Mouse (Mus musculus) liver, adult 2 months (tissue): ENCODE results near the gene Cchcr1. TPM values are rescaled to one million over a fixed set of nuclear protein-coding genes. Genes with fewer than 3 reads are reported as not detected.
"Not testable (repeated sequence)": the region's sequence is repeated elsewhere in the genome, so short reads cannot be mapped to it uniquely, and the experiment has no call there.

ENCODE experiments used
- DNase-seq: peaks from one replicate; pipeline ENCODE4 v3.0.0-alpha.2; 2011; ENCODE audit warnings: low read depth, low spot score; ENCODE audit errors: extremely low read depth
- H3K27ac ChIP-seq: fragments of 200-500 bp; replicated peaks from 2 replicates; pipeline ENCODE4 v1.5.1; 2012; ENCODE audit warnings: low read depth, mild to moderate bottlenecking, control low read depth, inconsistent platforms, low read length; ENCODE audit not compliant: insufficient read depth
- H3K27me3 ChIP-seq: fragments of 200-500 bp; 2 replicates; pipeline ENCODE4 v1.6.1; 2012; ENCODE audit warnings: mild to moderate bottlenecking, moderate library complexity, low read length, inconsistent platforms; ENCODE audit not compliant: control insufficient read depth, insufficient read depth
- H3K36me3 ChIP-seq: fragments of 200-500 bp; 2 replicates; pipeline ENCODE4 v1.6.1; 2012; ENCODE audit warnings: low read length, inconsistent platforms; ENCODE audit not compliant: control insufficient read depth, insufficient read depth
- H3K4me1 ChIP-seq: fragments of 200-500 bp; 2 replicates; pipeline ENCODE4 v1.6.1; 2011; ENCODE audit warnings: low read length; ENCODE audit not compliant: control insufficient read depth, insufficient read depth
- H3K4me3 ChIP-seq: fragments of 200-500 bp; 2 replicates; pipeline ENCODE4 v1.5.1; 2011; ENCODE audit warnings: low read depth, mild to moderate bottlenecking, control low read depth, low read length, moderate library complexity; ENCODE audit not compliant: insufficient read depth
- H3K79me2 ChIP-seq: fragments of 200-500 bp; 2 replicates; pipeline ENCODE4 v1.6.1; 2012; ENCODE audit warnings: inconsistent platforms, mild to moderate bottlenecking, low read length, moderate library complexity; ENCODE audit not compliant: control insufficient read depth, insufficient read depth
- H3K9ac ChIP-seq: fragments of 200-500 bp; 2 replicates; pipeline ENCODE4 v1.6.1; 2012; ENCODE audit warnings: low read depth, mild to moderate bottlenecking, control low read depth, inconsistent platforms, low read length
- CTCF ChIP-seq: fragments of 200-500 bp; IDR thresholded peaks from 2 replicates; pipeline ENCODE4 v1.5.1; 2011; ENCODE audit warnings: low read depth, low read length, control low read depth
- POLR2A ChIP-seq: fragments of 200-500 bp; IDR thresholded peaks from 2 replicates; pipeline ENCODE4 v1.6.1; 2011; ENCODE audit warnings: low read length, control low read depth; ENCODE audit not compliant: insufficient read depth; ENCODE audit errors: extremely low read depth
- WGBS: fragments of 180-500 bp; shearing (Covaris S2); methylation state at CpG from one replicate; pipeline ENCODE4 v1.1.7; 2018; 5-methylcytosine and 5-hydroxymethylcytosine counted together
- polyA plus RNA-seq: library from polyadenylated mRNA; depleted of rRNA; stranded (reverse); fragments of >200 nt; gene quantifications from 2 replicates; pipeline ENCODE4 v1.2.3, GENCODE M21; 2012; rRNA removed
- total RNA-seq: library from RNA; depleted of rRNA; stranded (reverse); fragments of >200 nt; gene quantifications from 2 replicates; pipeline ENCODE4 v1.2.3, GENCODE M21; 2014; rRNA removed

Gene Cchcr1
- 1.4 and 1.9 TPM in 2 replicates for total RNA-seq
- 1.9 and 2.1 TPM in 2 replicates for polyA plus RNA-seq

- no peak within 1 kb of the TSS for H3K27ac ChIP-seq
- H3K9ac ChIP-seq, result peak within 1 kb of the TSS; percentile 51
- H3K4me3 ChIP-seq, result peak within 1 kb of the TSS; percentile 74
- no peaks in the 10 kb centered on the region for H3K79me2 ChIP-seq
- H3K4me1 ChIP-seq, result peaks cover 4% of the 10 kb centered on the region
- no peaks in the 10 kb centered on the region for H3K36me3 ChIP-seq
- no peaks in the 10 kb centered on the region for H3K27me3 ChIP-seq
- under 1% methylated on average over 66 of the region's 67 CpGs for WGBS
- no peak for TF ChIP-seq CTCF
- TF ChIP-seq POLR2A, result no peak
- peak; percentile 92 for DNase-seq
These were observed at the start of gene Cchcr1, which contains the start of gene Tcf19 for GRCm38 (mm10) chr17:35516652-35517500. Gene Cchcr1 (plus strand): TSS chr17:35517100. Gene Tcf19 (minus strand): TSS chr17:35516824.

GRCm38 (mm10) chr17:35468936-35469335, 48.0 kb upstream of the Cchcr1 start:
- 65% methylated on average over 3 of the region's 3 CpGs for WGBS

GRCm38 (mm10) chr17:35469842-35470751, 46.8 kb upstream of the Cchcr1 start, which contains the start of gene H2-Q10:
Gene H2-Q10 (plus strand): TSS chr17:35470089.
- H3K9ac ChIP-seq, result peak within 1 kb of the TSS; percentile 70
- peaks cover 5% of the 10 kb centered on the region for H3K4me1 ChIP-seq
- no peaks in the 10 kb centered on the region for H3K27me3 ChIP-seq
- peak within 1 kb of the TSS; percentile 98 for H3K27ac ChIP-seq
- H3K4me3 ChIP-seq, result peak within 1 kb of the TSS; percentile 68
- peaks cover 10% of the 10 kb centered on the region for H3K36me3 ChIP-seq
- peak; percentile 90 for DNase-seq
- no peaks in the 10 kb centered on the region for H3K79me2 ChIP-seq
- TF ChIP-seq CTCF, result no peak
- TF ChIP-seq POLR2A, result peak; percentile 97
- under 1% methylated on average over 67 of the region's 80 CpGs for WGBS

More at GRCm38 (mm10) chr17:35468936-35469335, 48.0 kb upstream of the Cchcr1 start:
- H3K4me1 ChIP-seq, H3K9ac ChIP-seq, H3K27me3 ChIP-seq, H3K4me3 ChIP-seq, DNase-seq, H3K79me2 ChIP-seq, H3K36me3 ChIP-seq: not testable (repeated sequence)
- H3K27ac ChIP-seq, result peak overlapping the region; percentile 74; the same call in 1 of the 2 replicates

- Histone ChIP-seq H3K27me3 (no peaks in the 10 kb centered on the region), H3K9ac (no peak overlapping the region)
- DNase-seq, result peak; percentile 48
These were observed 32.8 kb upstream of the Cchcr1 start for GRCm38 (mm10) chr17:35484066-35484465.

GRCm38 (mm10) chr17:35485702-35486101, 31.2 kb upstream of the Cchcr1 start:
- DNase-seq, result peak; percentile 67
- TF ChIP-seq CTCF, result no peak
- no peak for TF ChIP-seq POLR2A
- H3K4me1 ChIP-seq, result peaks cover 7% of the 10 kb centered on the region; the same call in 1 of the 2 replicates
- H3K27me3 ChIP-seq, result no peaks in the 10 kb centered on the region
- no peak overlapping the region for H3K27ac ChIP-seq
- H3K9ac ChIP-seq, result no peak overlapping the region
- no peaks in the 10 kb centered on the region for H3K79me2 ChIP-seq
- H3K4me3 ChIP-seq, result no peak overlapping the region
- no peaks in the 10 kb centered on the region for H3K36me3 ChIP-seq
- 4% methylated on average over 4 of the region's 4 CpGs for WGBS

More at GRCm38 (mm10) chr17:35484066-35484465, 32.8 kb upstream of the Cchcr1 start:
- H3K79me2 ChIP-seq, result no peaks in the 10 kb centered on the region
- under 1% methylated on average over 9 of the region's 9 CpGs for WGBS
- no peaks in the 10 kb centered on the region for H3K36me3 ChIP-seq
- H3K4me1 ChIP-seq, result peaks cover 7% of the 10 kb centered on the region; the same call in 1 of the 2 replicates
- H3K27ac ChIP-seq, result peak overlapping the region; percentile 34
- TF ChIP-seq CTCF (peak; percentile 95), POLR2A (no peak)
- no peak overlapping the region for H3K4me3 ChIP-seq
